Mouse (Mus musculus) mouse embryonic stem cell (cell line): Measurements from ENCODE around the gene Sept9.

Experiments
- in situ Hi-C, 2 experiments: fragments of 300-500 bp; cut with MboI; formaldehyde crosslinking; loops; 1 replicate in 1 of 2; 3 replicates in 1 of 2; pipeline ENCODE4 v1.14.3; 2019 to 2020; ENCODE audit warnings: low sequenced_read_pairs in 2 of 2, low pct_unique_long_range_greater_than_20kb in 1 of 2, mixed read lengths in 1 of 2; ENCODE audit not compliant: unreplicated experiment in 1 of 2

Gene Sept9

GRCm38 (mm10) chr11:117410059-117410458 is 210.6 kb downstream of the Sept9 start:
- in situ Hi-C loops = no loop called here

- in situ Hi-C loops = no loop called here
Observed at GRCm38 (mm10) chr11:117411663-117412062, 212.2 kb downstream of the Sept9 start.
